Mouse (Mus musculus): ENCODE data around the gene Atmin.

DNA sequence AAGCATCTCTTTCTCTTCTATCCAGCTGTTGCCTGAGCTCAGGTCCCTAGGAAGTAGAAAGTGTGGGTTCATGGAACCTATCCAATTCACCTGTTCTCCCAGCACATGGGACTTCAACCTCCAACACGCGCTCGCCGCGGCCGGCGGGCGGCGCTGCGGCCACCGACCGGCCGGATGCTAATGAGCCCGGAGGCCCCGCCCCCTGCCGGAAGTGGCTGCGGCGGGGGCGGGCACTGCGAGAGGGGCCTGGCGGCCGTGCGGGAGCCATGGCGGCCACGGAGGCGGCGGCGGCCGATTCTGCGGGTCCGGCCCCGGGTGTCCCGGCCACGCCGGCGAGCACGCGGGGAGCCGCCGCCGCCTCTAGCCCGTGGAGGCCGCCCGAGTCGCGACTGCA, at the start of gene Atmin:
- TF ChIP-seq POLR2A (IDR thresholded peaks at IDR 0.05; ENCODE audit: extremely low read depth, insufficient read depth, low read length) (no peak), CTCF (IDR thresholded peaks at IDR 0.05; ENCODE audit: extremely low read depth, insufficient read depth, low read length) (peak; percentile 29; the same call in 1 of the 2 replicates)
